Mouse (Mus musculus): Measurements from ENCODE around the gene Sbds. TPM values are rescaled to one million over a fixed set of nuclear protein-coding genes. Genes with fewer than 3 reads are reported as not detected.

Sbds gene
- polyA plus RNA-seq, 1 experiment from 2014 or later = 45.6 TPM

GRCm38 (mm10) chr5:130241426-130241825 lies 13.9 kb downstream of the Sbds start:
- Histone ChIP-seq H3K4me1 (ENCODE audit: control insufficient read depth, low read depth, low read length) (no peaks in the 10 kb centered on the region), H3K4me2 (ENCODE audit: low read depth, low read length) (no peak overlapping the region), H3K9ac (ENCODE audit: low read depth, low read length) (no peak overlapping the region), H3K9me3 (replicated peaks; ENCODE audit: control insufficient read depth, low read length) (no peaks in the 10 kb centered on the region), H3K4me3 (ENCODE audit: low read depth, low read length) (no peak overlapping the region), H3K27ac (ENCODE audit: low read length) (no peak overlapping the region), H3K27me3 (ENCODE audit: control insufficient read depth, insufficient read depth, low read depth, low read length) (no peaks in the 10 kb centered on the region), H3K36me3 (ENCODE audit: control insufficient read depth, insufficient read depth) (peaks cover 75% of the 10 kb centered on the region)
- ATAC-seq (ENCODE audit: low read depth) = no peak
- 82% methylated on average over 12 of the region's 12 CpGs for WGBS (ENCODE audit: insufficient replicate concordance)

GRCm38 (mm10) chr5:130239856-130240255 lies 15.5 kb downstream of the Sbds start:
- Histone ChIP-seq H3K9ac (ENCODE audit: low read depth, low read length) (no peak overlapping the region), H3K27me3 (ENCODE audit: control insufficient read depth, insufficient read depth, low read depth, low read length) (no peaks in the 10 kb centered on the region), H3K36me3 (ENCODE audit: control insufficient read depth, insufficient read depth) (peaks cover 74% of the 10 kb centered on the region), H3K4me2 (ENCODE audit: low read depth, low read length) (no peak overlapping the region), H3K4me3 (ENCODE audit: low read depth, low read length) (no peak overlapping the region), H3K9me3 (replicated peaks; ENCODE audit: control insufficient read depth, low read length) (no peaks in the 10 kb centered on the region), H3K4me1 (ENCODE audit: control insufficient read depth, low read depth, low read length) (no peaks in the 10 kb centered on the region), H3K27ac (ENCODE audit: low read length) (no peak overlapping the region)
- WGBS (ENCODE audit: insufficient replicate concordance) = 82% methylated on average over 2 of the region's 2 CpGs
- no peak for ATAC-seq (ENCODE audit: low read depth)

GRCm38 (mm10) chr5:130239236-130239635 lies 16.1 kb downstream of the Sbds start:
- Histone ChIP-seq H3K4me1 (ENCODE audit: control insufficient read depth, low read depth, low read length) (no peaks in the 10 kb centered on the region), H3K27me3 (ENCODE audit: control insufficient read depth, insufficient read depth, low read depth, low read length) (no peaks in the 10 kb centered on the region), H3K36me3 (ENCODE audit: control insufficient read depth, insufficient read depth) (peaks cover 74% of the 10 kb centered on the region), H3K4me2 (ENCODE audit: low read depth, low read length) (no peak overlapping the region), H3K4me3 (ENCODE audit: low read depth, low read length) (no peak overlapping the region), H3K9ac (ENCODE audit: low read depth, low read length) (no peak overlapping the region), H3K9me3 (replicated peaks; ENCODE audit: control insufficient read depth, low read length) (no peaks in the 10 kb centered on the region), H3K27ac (ENCODE audit: low read length) (no peak overlapping the region)
- no peak for ATAC-seq (ENCODE audit: low read depth)
- 87% methylated on average over 7 of the region's 7 CpGs for WGBS (ENCODE audit: insufficient replicate concordance)

- Histone ChIP-seq H3K27ac (ENCODE audit: low read length) (no peak overlapping the region), H3K4me3 (ENCODE audit: low read depth, low read length) (no peak overlapping the region)
- ATAC-seq (ENCODE audit: low read depth) = no peak
These were observed 19.0 kb downstream of the Sbds start for GRCm38 (mm10) chr5:130236302-130236701.

GRCm38 (mm10) chr5:130228120-130228519 lies 27.2 kb downstream of the Sbds start:
- H3K27me3 ChIP-seq (ENCODE audit: control insufficient read depth, insufficient read depth, low read depth, low read length) = no peaks in the 10 kb centered on the region
- H3K4me2 ChIP-seq (ENCODE audit: low read depth, low read length) = no peak overlapping the region
- ATAC-seq (ENCODE audit: low read depth) = no peak
- H3K9ac ChIP-seq (ENCODE audit: low read depth, low read length) = no peak overlapping the region
- 68% methylated on average over 4 of the region's 4 CpGs for WGBS (ENCODE audit: insufficient replicate concordance)
- H3K36me3 ChIP-seq (ENCODE audit: control insufficient read depth, insufficient read depth) = peaks cover 20% of the 10 kb centered on the region
- H3K4me3 ChIP-seq (ENCODE audit: low read depth, low read length) = no peak overlapping the region
- H3K9me3 ChIP-seq (replicated peaks; ENCODE audit: control insufficient read depth, low read length) = no peaks in the 10 kb centered on the region
- peaks cover 21% of the 10 kb centered on the region for H3K4me1 ChIP-seq (ENCODE audit: control insufficient read depth, low read depth, low read length)
- no peak overlapping the region for H3K27ac ChIP-seq (ENCODE audit: low read length)

More at GRCm38 (mm10) chr5:130236302-130236701, 19.0 kb downstream of the Sbds start:
- no peak overlapping the region for H3K4me2 ChIP-seq (ENCODE audit: low read depth, low read length)
- 88% methylated on average over 8 of the region's 8 CpGs for WGBS (ENCODE audit: insufficient replicate concordance)
- no peaks in the 10 kb centered on the region for H3K9me3 ChIP-seq (replicated peaks; ENCODE audit: control insufficient read depth, low read length)
- H3K4me1 ChIP-seq (ENCODE audit: control insufficient read depth, low read depth, low read length) = no peaks in the 10 kb centered on the region
- H3K9ac ChIP-seq (ENCODE audit: low read depth, low read length) = no peak overlapping the region
- no peaks in the 10 kb centered on the region for H3K27me3 ChIP-seq (ENCODE audit: control insufficient read depth, insufficient read depth, low read depth, low read length)
- peaks cover 78% of the 10 kb centered on the region for H3K36me3 ChIP-seq (ENCODE audit: control insufficient read depth, insufficient read depth)

- WGBS (ENCODE audit: insufficient replicate concordance) = 79% methylated on average over 3 of the region's 3 CpGs
- Histone ChIP-seq H3K4me3 (ENCODE audit: low read depth, low read length) (no peak overlapping the region), H3K4me1 (ENCODE audit: control insufficient read depth, low read depth, low read length) (peaks cover 22% of the 10 kb centered on the region), H3K36me3 (ENCODE audit: control insufficient read depth, insufficient read depth) (peaks cover 10% of the 10 kb centered on the region), H3K27ac (ENCODE audit: low read length) (no peak overlapping the region), H3K27me3 (ENCODE audit: control insufficient read depth, insufficient read depth, low read depth, low read length) (no peaks in the 10 kb centered on the region), H3K9me3 (replicated peaks; ENCODE audit: control insufficient read depth, low read length) (no peaks in the 10 kb centered on the region), H3K9ac (ENCODE audit: low read depth, low read length) (no peak overlapping the region), H3K4me2 (ENCODE audit: low read depth, low read length) (no peak overlapping the region)
- no peak for ATAC-seq (ENCODE audit: low read depth)
These were observed 28.5 kb downstream of the Sbds start for GRCm38 (mm10) chr5:130226790-130227189.

- Histone ChIP-seq H3K9me3 (replicated peaks; ENCODE audit: control insufficient read depth, low read length) (no peaks in the 10 kb centered on the region), H3K27ac (ENCODE audit: low read length) (peak overlapping the region; percentile 86), H3K36me3 (ENCODE audit: control insufficient read depth, insufficient read depth) (no peaks in the 10 kb centered on the region), H3K4me1 (ENCODE audit: control insufficient read depth, low read depth, low read length) (peaks cover 28% of the 10 kb centered on the region), H3K27me3 (ENCODE audit: control insufficient read depth, insufficient read depth, low read depth, low read length) (no peaks in the 10 kb centered on the region), H3K9ac (ENCODE audit: low read depth, low read length) (peak overlapping the region; percentile 99), H3K4me2 (ENCODE audit: low read depth, low read length) (peak overlapping the region; percentile 93), H3K4me3 (ENCODE audit: low read depth, low read length) (peak overlapping the region; percentile 99)
- under 1% methylated on average over 88 of the region's 88 CpGs for WGBS (ENCODE audit: insufficient replicate concordance)
- ATAC-seq (ENCODE audit: low read depth) = peak; percentile 90
These were observed 33.0 kb downstream of the Sbds start for GRCm38 (mm10) chr5:130222146-130223004.

GRCm38 (mm10) chr5:130221760-130222145 lies 33.6 kb downstream of the Sbds start:
- 4% methylated on average over 10 of the region's 10 CpGs for WGBS (ENCODE audit: insufficient replicate concordance)

GRCm38 (mm10) chr5:130221316-130221715 lies 34.0 kb downstream of the Sbds start:
- no peaks in the 10 kb centered on the region for H3K27me3 ChIP-seq (ENCODE audit: control insufficient read depth, insufficient read depth, low read depth, low read length)
- peak overlapping the region; percentile 99 for H3K9ac ChIP-seq (ENCODE audit: low read depth, low read length)
- WGBS (ENCODE audit: insufficient replicate concordance) = 45% methylated on average over 2 of the region's 2 CpGs
- no peak for ATAC-seq (ENCODE audit: low read depth)
- H3K4me1 ChIP-seq (ENCODE audit: control insufficient read depth, low read depth, low read length) = peaks cover 24% of the 10 kb centered on the region
- H3K9me3 ChIP-seq (replicated peaks; ENCODE audit: control insufficient read depth, low read length) = no peaks in the 10 kb centered on the region
- H3K36me3 ChIP-seq (ENCODE audit: control insufficient read depth, insufficient read depth) = no peaks in the 10 kb centered on the region
- H3K4me2 ChIP-seq (ENCODE audit: low read depth, low read length) = peak overlapping the region; percentile 93
- H3K27ac ChIP-seq (ENCODE audit: low read length) = peak overlapping the region; percentile 86
- peak overlapping the region; percentile 99 for H3K4me3 ChIP-seq (ENCODE audit: low read depth, low read length)

More at GRCm38 (mm10) chr5:130221760-130222145, 33.6 kb downstream of the Sbds start:
- H3K9me3 ChIP-seq (replicated peaks; ENCODE audit: control insufficient read depth, low read length) = no peaks in the 10 kb centered on the region
- peak overlapping the region; percentile 99 for H3K9ac ChIP-seq (ENCODE audit: low read depth, low read length)
- ATAC-seq (ENCODE audit: low read depth) = peak; percentile 17; the same call in 1 of the 2 replicates
- H3K4me1 ChIP-seq (ENCODE audit: control insufficient read depth, low read depth, low read length) = peaks cover 24% of the 10 kb centered on the region
- H3K27ac ChIP-seq (ENCODE audit: low read length) = peak overlapping the region; percentile 86
- peak overlapping the region; percentile 93 for H3K4me2 ChIP-seq (ENCODE audit: low read depth, low read length)
- no peaks in the 10 kb centered on the region for H3K27me3 ChIP-seq (ENCODE audit: control insufficient read depth, insufficient read depth, low read depth, low read length)
- H3K4me3 ChIP-seq (ENCODE audit: low read depth, low read length) = peak overlapping the region; percentile 99
- no peaks in the 10 kb centered on the region for H3K36me3 ChIP-seq (ENCODE audit: control insufficient read depth, insufficient read depth)
